Mouse (Mus musculus): Measurements from ENCODE around the gene Tcte1.

GRCm38 (mm10) chr17:45524961-45525360 lies 1.7 kb downstream of the Tcte1 start:
- TF ChIP-seq CTCF (IDR thresholded peaks at IDR 0.05; ENCODE audit: low read depth, low read length) (no peak), POLR2A (IDR thresholded peaks at IDR 0.05; ENCODE audit: borderline replicate concordance, low read depth, low read length) (no peak)

Data from bone marrow macrophage, adult 2 months (primary cell).